ENCODE assay signal across 12 mouse cellular contexts in genomic region chr8:84021096-84021495, GRCm38 (mm10). TPM values are rescaled to one million over a fixed set of nuclear protein-coding genes. Genes with fewer than 3 reads are reported as not detected.
DNase-seq lines count a peak whose midpoint lies in the region; ATAC-seq lines count a peak whose summit lies in the region.
"Had no signal": no experiment of that assay in that cellular context is flagged by ENCODE, and none has a peak within 500 bp of the region (broad histone marks: within the 10 kb centered on the region; RNA-seq: fewer than 3 reads in every experiment).

TSS of gene Palm3 (plus strand) at chr8:84021471.

- H3K27me3 ChIP-seq in intestine, embryonic 15.5 days (replicated peaks), result 0 out of 2 replicates have a peak, but pooled peaks cover 5% of the 10 kb centered on the region
- H3K27me3 ChIP-seq in limb, embryonic 12.5 days, result peaks cover 64% of the 10 kb centered on the region
- H3K27me3 ChIP-seq in midbrain, embryonic 15.5 days (replicated peaks), result peaks cover 25% of the 10 kb centered on the region

- H3K4me3 ChIP-seq in intestine, embryonic 15.5 days (replicated peaks), result peak within 1 kb of the TSS; percentile 27
- 0 out of 2 replicates have a peak within 1 kb of the TSS, but pooled peaks have one; percentile 3 for H3K4me3 ChIP-seq in limb, embryonic 12.5 days (replicated peaks)
- no peak within 1 kb of the TSS for H3K4me3 ChIP-seq in midbrain, embryonic 15.5 days
- H3K4me3 ChIP-seq: forebrain, embryonic 13.5 days had no signal

- no peak for DNase-seq in layer of hippocampus, postnatal 10 days (ENCODE audit: low spot score in 2 of 2)
- DNase-seq in layer of hippocampus, adult 11-12 months (ENCODE audit: low spot score), result no peak
- DNase-seq in ZHBTc4 (ENCODE audit: low read depth, low spot score), result peak; percentile 60
- no peak for DNase-seq in T-cell, adult 2 months (ENCODE audit: low spot score)
- no peak for DNase-seq in right cerebral cortex, postnatal 4 days
- DNase-seq: cerebellum, adult 11-12 months; right cerebral cortex, postnatal 25 days; thymus, postnatal 25 days had no signal

- peaks cover 37% of the 10 kb centered on the region for H3K4me1 ChIP-seq in intestine, embryonic 15.5 days (replicated peaks)
- H3K4me1 ChIP-seq in limb, embryonic 12.5 days (replicated peaks), result 0 out of 2 replicates have a peak, but pooled peaks cover 16% of the 10 kb centered on the region
- H3K4me1 ChIP-seq in midbrain, embryonic 15.5 days, result peaks cover 8% of the 10 kb centered on the region; the same call in 1 of the 2 replicates

- peak within 1 kb of the TSS; percentile 56 for H3K4me2 ChIP-seq in intestine, embryonic 15.5 days (replicated peaks)
- peak within 1 kb of the TSS; percentile 18 for H3K4me2 ChIP-seq in limb, embryonic 12.5 days
- H3K4me2 ChIP-seq in midbrain, embryonic 15.5 days, result no peak within 1 kb of the TSS
- H3K4me2 ChIP-seq: forebrain, embryonic 13.5 days had no signal

- no peak within 1 kb of the TSS for H3K9ac ChIP-seq in intestine, embryonic 15.5 days
- no peak within 1 kb of the TSS for H3K9ac ChIP-seq in limb, embryonic 12.5 days (replicated peaks)
- no peak within 1 kb of the TSS for H3K9ac ChIP-seq in midbrain, embryonic 15.5 days
- H3K9ac ChIP-seq: forebrain, embryonic 13.5 days had no signal

- ATAC-seq in intestine, embryonic 15.5 days, result peak; percentile 74
- no peak for ATAC-seq in limb, embryonic 12.5 days (ENCODE audit: insufficient number of reproducible peaks, insufficient read depth, low FRiP score, low TSS enrichment, low read depth)
- ATAC-seq in midbrain, embryonic 15.5 days (replicated peaks), result no peak
- ATAC-seq: forebrain, embryonic 13.5 days had no signal

- H3K27ac ChIP-seq in intestine, embryonic 15.5 days, result peak within 1 kb of the TSS; percentile 42
- H3K27ac ChIP-seq in limb, embryonic 12.5 days, result no peak within 1 kb of the TSS
- H3K27ac ChIP-seq in midbrain, embryonic 15.5 days, result no peak within 1 kb of the TSS
- H3K27ac ChIP-seq: forebrain, embryonic 13.5 days had no signal

- H3K9me3 ChIP-seq in intestine, embryonic 15.5 days, result no peaks in the 10 kb centered on the region
- H3K9me3 ChIP-seq in limb, embryonic 12.5 days, result 0 out of 2 replicates have a peak, but pooled peaks cover 2% of the 10 kb centered on the region
- no peaks in the 10 kb centered on the region for H3K9me3 ChIP-seq in midbrain, embryonic 15.5 days
- H3K9me3 ChIP-seq: forebrain, embryonic 13.5 days had no signal

- H3K36me3 ChIP-seq in intestine, embryonic 15.5 days, result no peaks in the 10 kb centered on the region
- H3K36me3 ChIP-seq in limb, embryonic 12.5 days, result no peaks in the 10 kb centered on the region
- no peaks in the 10 kb centered on the region for H3K36me3 ChIP-seq in midbrain, embryonic 15.5 days (replicated peaks)

- 6% methylated on average over 18 of the region's 18 CpGs for WGBS in intestine, embryonic 15.5 days
- WGBS in limb, embryonic 12.5 days, result 7% methylated on average over 18 of the region's 18 CpGs
- WGBS in midbrain, embryonic 15.5 days, result 10% methylated on average over 18 of the region's 18 CpGs

RNA-seq across cellular contexts. Expression of gene Palm3, which starts in this region (rescaled TPM):
- 10 to 100 TPM; 11.2 to 13.5 TPM for total RNA-seq in layer of hippocampus, postnatal 10 days (2021)
- polyA plus RNA-seq in intestine, embryonic 15.5 days (2015; fragmentation: Nextera tagmentation; extraction: Ambion mirVana), result 8.9 and 9.4 TPM in 2 replicates
- 4.7 and 6.7 TPM in 2 replicates for polyA plus RNA-seq in limb, embryonic 12.5 days (2016; fragmentation: Nextera tagmentation; extraction: Ambion mirVana)
- polyA plus RNA-seq in midbrain, embryonic 15.5 days (2015; fragmentation: Nextera tagmentation; extraction: Ambion mirVana), result 2.6 and 2.8 TPM in 2 replicates
